Mouse (Mus musculus) stomach, embryonic 15.5 days (tissue): ENCODE measurements around the gene Zfp746. TPM values are rescaled to one million over a fixed set of nuclear protein-coding genes. Genes with fewer than 3 reads are reported as not detected.
A peak's percentile ranks its signal among the peaks of the same experiment; 100 is the strongest.
"Not testable (repeated sequence)": the region's sequence is repeated elsewhere in the genome, so short reads cannot be mapped to it uniquely, and the experiment has no call there.

Source experiments
- ATAC-seq: fragments of 200-750 bp; cut with Nextera tagmentation; 2 replicates; pipeline ENCODE4 v1.8.0; 2017; ENCODE audit warnings: low read depth, moderate number of reproducible peaks, moderate TSS enrichment; ENCODE audit not compliant: insufficient read depth, low FRiP score
- H3K27ac ChIP-seq: fragments of 300-500 bp; sonication (generic); 2 replicates; pipeline ENCODE4 v1.5.1; 2015; ENCODE audit warnings: mild to moderate bottlenecking, inconsistent platforms
- H3K27me3 ChIP-seq: fragments of 300-500 bp; sonication (generic); replicated peaks from 2 replicates; pipeline ENCODE4 v1.6.1; 2015; ENCODE audit warnings: inconsistent platforms
- H3K36me3 ChIP-seq: fragments of 300-500 bp; sonication (generic); 2 replicates; pipeline ENCODE4 v1.6.1; 2015; ENCODE audit warnings: inconsistent platforms
- H3K4me1 ChIP-seq: fragments of 300-500 bp; sonication (generic); 2 replicates; pipeline ENCODE4 v1.6.1; 2015; ENCODE audit warnings: inconsistent platforms
- H3K4me2 ChIP-seq: fragments of 300-500 bp; sonication (generic); 2 replicates; pipeline ENCODE4 v1.6.1; 2015; ENCODE audit warnings: mild to moderate bottlenecking, inconsistent platforms
- H3K4me3 ChIP-seq: fragments of 300-500 bp; sonication (generic); replicated peaks from 2 replicates; pipeline ENCODE4 v1.5.1; 2015; ENCODE audit warnings: inconsistent platforms
- H3K9ac ChIP-seq: fragments of 300-500 bp; sonication (generic); 2 replicates; pipeline ENCODE4 v1.6.1; 2015; ENCODE audit warnings: inconsistent platforms
- H3K9me3 ChIP-seq: fragments of 300-500 bp; sonication (generic); 2 replicates; pipeline ENCODE4 v1.6.1; 2016; ENCODE audit warnings: inconsistent platforms
- WGBS: fragments of 180-500 bp; shearing (Covaris S2); methylation state at CpG from one replicate; pipeline ENCODE4 v1.1.7; 2015; 5-methylcytosine and 5-hydroxymethylcytosine counted together
- polyA plus RNA-seq: library from polyadenylated mRNA; unstranded; fragments of >200 nt; fragmentation: Nextera tagmentation; extraction: Ambion mirVana; gene quantifications from 2 replicates; pipeline ENCODE4 v1.2.1, GENCODE M21; 2015

Zfp746 gene
- polyA plus RNA-seq: 17.0 and 17.1 TPM in 2 replicates

- H3K36me3 ChIP-seq: peaks cover 21% of the 10 kb centered on the region
- no peaks in the 10 kb centered on the region for H3K9me3 ChIP-seq
- H3K4me1 ChIP-seq: peaks cover 9% of the 10 kb centered on the region
- no peaks in the 10 kb centered on the region for H3K27me3 ChIP-seq
- peak within 1 kb of the TSS; percentile 95 for H3K9ac ChIP-seq
- H3K27ac ChIP-seq: peak within 1 kb of the TSS; percentile 92
- peak within 1 kb of the TSS; percentile 78 for H3K4me2 ChIP-seq
- WGBS: under 1% methylated on average over 53 of the region's 53 CpGs
- peak; percentile 93 for ATAC-seq
- H3K4me3 ChIP-seq: peak within 1 kb of the TSS; percentile 77
Measured at GRCm38 (mm10) chr6:48086471-48086878, at the start of gene Zfp746. Gene Zfp746 (minus strand): TSS chr6:48086593.

- not testable (repeated sequence) for H3K4me1 ChIP-seq, H3K27me3 ChIP-seq, H3K9me3 ChIP-seq, H3K9ac ChIP-seq, H3K27ac ChIP-seq, H3K36me3 ChIP-seq, H3K4me3 ChIP-seq, H3K4me2 ChIP-seq
- ATAC-seq: peak; percentile 72; the same call in 1 of the 2 replicates
- WGBS: 78% methylated on average over 4 of the region's 4 CpGs
Measured at GRCm38 (mm10) chr6:48121092-48121491, 34.7 kb upstream of the Zfp746 start.

- no peak overlapping the region for H3K9ac ChIP-seq
- H3K36me3 ChIP-seq: no peaks in the 10 kb centered on the region
- H3K4me3 ChIP-seq: no peak overlapping the region
- no peaks in the 10 kb centered on the region for H3K27me3 ChIP-seq
- H3K4me1 ChIP-seq: no peaks in the 10 kb centered on the region
- no peak overlapping the region for H3K4me2 ChIP-seq
- H3K9me3 ChIP-seq: no peaks in the 10 kb centered on the region
- WGBS: 57% methylated on average over 3 of the region's 3 CpGs
- no peak for ATAC-seq
- no peak overlapping the region for H3K27ac ChIP-seq
Measured at GRCm38 (mm10) chr6:48116036-48116435, 29.6 kb upstream of the Zfp746 start.

GRCm38 (mm10) chr6:48086957-48087715 is 743 bp upstream of the Zfp746 start:
- 38% methylated on average over 14 of the region's 14 CpGs for WGBS
- H3K4me3 ChIP-seq: peak overlapping the region; percentile 77
- H3K4me1 ChIP-seq: peaks cover 9% of the 10 kb centered on the region
- no peak for ATAC-seq
- H3K27me3 ChIP-seq: no peaks in the 10 kb centered on the region
- H3K9ac ChIP-seq: no peak overlapping the region
- H3K36me3 ChIP-seq: peaks cover 15% of the 10 kb centered on the region
- peak overlapping the region; percentile 78 for H3K4me2 ChIP-seq
- no peaks in the 10 kb centered on the region for H3K9me3 ChIP-seq
- no peak overlapping the region for H3K27ac ChIP-seq

GRCm38 (mm10) chr6:48085521-48086404 is 630 bp downstream of the Zfp746 start:
- ATAC-seq: peak; percentile 87
- Histone ChIP-seq H3K4me2 (peak overlapping the region; percentile 78), H3K4me1 (peaks cover 9% of the 10 kb centered on the region), H3K27ac (peak overlapping the region; percentile 92), H3K9ac (peak overlapping the region; percentile 95), H3K36me3 (peaks cover 28% of the 10 kb centered on the region), H3K27me3 (no peaks in the 10 kb centered on the region), H3K4me3 (peak overlapping the region; percentile 77), H3K9me3 (no peaks in the 10 kb centered on the region)
- WGBS: 3% methylated on average over 58 of the region's 72 CpGs

GRCm38 (mm10) chr6:48083733-48084191 is 2.6 kb downstream of the Zfp746 start:
- H3K9ac ChIP-seq: no peak overlapping the region
- H3K4me1 ChIP-seq: peaks cover 9% of the 10 kb centered on the region
- ATAC-seq: no peak
- H3K9me3 ChIP-seq: no peaks in the 10 kb centered on the region
- no peaks in the 10 kb centered on the region for H3K27me3 ChIP-seq
- 86% methylated on average over 6 of the region's 6 CpGs for WGBS
- H3K4me3 ChIP-seq: no peak overlapping the region
- H3K4me2 ChIP-seq: no peak overlapping the region
- no peak overlapping the region for H3K27ac ChIP-seq
- peaks cover 42% of the 10 kb centered on the region for H3K36me3 ChIP-seq

GRCm38 (mm10) chr6:48081952-48082351 is 4.4 kb downstream of the Zfp746 start:
- Histone ChIP-seq H3K36me3 (peaks cover 55% of the 10 kb centered on the region), H3K27me3 (no peaks in the 10 kb centered on the region), H3K4me1 (peaks cover 9% of the 10 kb centered on the region), H3K9ac (no peak overlapping the region), H3K4me3 (no peak overlapping the region), H3K4me2 (no peak overlapping the region), H3K9me3 (no peaks in the 10 kb centered on the region), H3K27ac (no peak overlapping the region)
- no peak for ATAC-seq
- 94% methylated on average over 3 of the region's 3 CpGs for WGBS

- Histone ChIP-seq H3K4me3 (no peak overlapping the region), H3K4me1 (peaks cover 9% of the 10 kb centered on the region), H3K27ac (no peak overlapping the region), H3K27me3 (no peaks in the 10 kb centered on the region), H3K9me3 (no peaks in the 10 kb centered on the region), H3K36me3 (peaks cover 55% of the 10 kb centered on the region), H3K4me2 (no peak overlapping the region), H3K9ac (no peak overlapping the region)
- ATAC-seq: no peak
- WGBS: 89% methylated on average over 5 of the region's 5 CpGs
Measured at GRCm38 (mm10) chr6:48081021-48081420, 5.4 kb downstream of the Zfp746 start.

GRCm38 (mm10) chr6:48073316-48073715 is 13.1 kb downstream of the Zfp746 start:
- Histone ChIP-seq H3K9ac (no peak overlapping the region), H3K27me3 (no peaks in the 10 kb centered on the region), H3K27ac (no peak overlapping the region), H3K9me3 (no peaks in the 10 kb centered on the region), H3K4me2 (no peak overlapping the region), H3K4me3 (no peak overlapping the region), H3K4me1 (no peaks in the 10 kb centered on the region), H3K36me3 (peaks cover 24% of the 10 kb centered on the region)
- WGBS: 71% methylated on average over 5 of the region's 5 CpGs
- ATAC-seq: no peak

- Histone ChIP-seq H3K27ac (no peak overlapping the region), H3K9ac (no peak overlapping the region), H3K4me2 (no peak overlapping the region), H3K9me3 (no peaks in the 10 kb centered on the region), H3K27me3 (no peaks in the 10 kb centered on the region), H3K36me3 (peaks cover 51% of the 10 kb centered on the region), H3K4me3 (no peak overlapping the region), H3K4me1 (no peaks in the 10 kb centered on the region)
- no peak for ATAC-seq
- 80% methylated on average over 3 of the region's 3 CpGs for WGBS
Measured at GRCm38 (mm10) chr6:48067492-48067891, 18.9 kb downstream of the Zfp746 start.

- Histone ChIP-seq H3K4me3 (no peak overlapping the region), H3K4me2 (no peak overlapping the region), H3K9me3 (no peaks in the 10 kb centered on the region), H3K9ac (no peak overlapping the region), H3K36me3 (peaks cover 51% of the 10 kb centered on the region), H3K4me1 (no peaks in the 10 kb centered on the region), H3K27ac (no peak overlapping the region), H3K27me3 (no peaks in the 10 kb centered on the region)
- WGBS: 92% methylated on average over 6 of the region's 6 CpGs
- ATAC-seq: no peak
Measured at GRCm38 (mm10) chr6:48065587-48066075, 20.8 kb downstream of the Zfp746 start.

- no peaks in the 10 kb centered on the region for H3K9me3 ChIP-seq
- no peaks in the 10 kb centered on the region for H3K4me1 ChIP-seq
- no peak overlapping the region for H3K4me2 ChIP-seq
- H3K27me3 ChIP-seq: no peaks in the 10 kb centered on the region
- no peak overlapping the region for H3K27ac ChIP-seq
- H3K4me3 ChIP-seq: no peak overlapping the region
- WGBS: 95% methylated on average over 14 of the region's 14 CpGs
- no peak for ATAC-seq
- H3K9ac ChIP-seq: no peak overlapping the region
- peaks cover 48% of the 10 kb centered on the region for H3K36me3 ChIP-seq
Measured at GRCm38 (mm10) chr6:48064451-48064850, 21.9 kb downstream of the Zfp746 start.
